Mouse (Mus musculus) thymus, adult 18-20 months (tissue): ENCODE data around the gene Wipf3.

Experiments used
- DNase-seq, 2 experiments: peaks; one replicate each; pipeline ENCODE4 v3.0.0; 2022; ENCODE audit warnings: mixed read lengths in 2 of 2

The Wipf3 gene

DNA sequence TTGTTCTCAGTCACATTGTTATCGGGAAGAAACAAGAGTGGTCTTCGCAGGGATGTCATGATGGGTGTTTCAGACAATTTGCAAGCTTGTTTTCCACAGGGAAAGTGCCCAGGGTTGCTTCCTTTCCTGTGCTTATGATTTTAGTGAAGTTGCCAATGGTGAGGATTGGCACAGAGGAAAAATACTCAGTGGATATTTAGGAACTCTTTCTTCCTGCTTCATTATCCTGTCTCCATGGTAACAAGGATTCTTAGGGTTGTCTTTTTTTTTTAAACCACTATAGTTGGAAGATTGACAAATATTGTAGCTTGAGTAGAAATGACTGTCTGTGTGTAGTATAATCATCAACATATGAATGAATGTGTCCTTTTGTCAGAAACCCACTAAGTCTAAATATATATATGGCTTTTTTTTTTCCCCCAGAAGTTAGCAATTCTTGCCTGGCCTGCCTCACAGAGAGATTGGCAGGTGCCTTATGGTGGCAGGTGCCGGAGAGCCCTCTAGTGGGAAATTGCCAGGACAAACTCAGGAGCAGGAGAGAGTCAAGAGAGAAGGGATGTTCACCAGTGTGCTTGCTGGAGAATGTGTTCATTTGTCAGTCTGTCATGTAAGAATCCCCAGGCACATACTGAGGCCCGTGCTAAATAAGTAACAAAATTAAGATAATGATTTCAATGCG, 49.4 kb downstream of the Wipf3 start:
- DNase-seq: no peak

DNA sequence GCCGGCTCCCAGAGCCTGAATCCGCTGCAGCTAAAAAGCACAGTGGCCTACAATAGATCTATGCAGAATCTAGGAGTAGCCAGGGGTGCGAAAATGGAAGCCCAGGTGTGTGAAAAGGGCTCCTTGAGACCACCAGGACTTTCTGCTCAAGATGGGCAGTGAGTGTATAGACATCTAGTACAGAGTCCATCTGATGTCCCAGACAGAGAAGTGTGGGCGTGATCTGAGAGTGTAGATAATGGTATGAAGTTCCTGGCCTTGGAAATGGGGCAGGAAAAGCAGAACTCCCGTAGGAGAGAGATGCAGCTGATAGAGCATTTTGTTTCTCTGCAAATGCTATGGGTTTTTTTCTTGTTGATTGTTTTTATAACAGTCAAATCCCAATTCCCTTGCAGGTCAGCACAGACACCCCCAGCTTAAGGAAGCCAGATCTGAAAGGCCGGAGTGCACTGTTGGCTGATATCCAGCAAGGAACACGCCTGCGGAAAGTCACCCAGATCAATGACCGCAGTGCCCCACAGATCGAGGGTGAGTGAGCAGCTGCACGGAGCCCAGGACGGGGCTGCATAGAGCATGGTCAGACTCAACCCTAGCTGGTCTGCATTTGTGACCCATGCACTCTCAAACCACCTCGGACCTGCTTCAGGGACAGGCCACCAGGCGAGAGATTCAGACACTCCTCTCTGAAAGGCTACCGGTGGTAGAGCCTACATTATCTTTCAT, 52.1 kb downstream of the Wipf3 start:
- DNase-seq: no peak

DNA sequence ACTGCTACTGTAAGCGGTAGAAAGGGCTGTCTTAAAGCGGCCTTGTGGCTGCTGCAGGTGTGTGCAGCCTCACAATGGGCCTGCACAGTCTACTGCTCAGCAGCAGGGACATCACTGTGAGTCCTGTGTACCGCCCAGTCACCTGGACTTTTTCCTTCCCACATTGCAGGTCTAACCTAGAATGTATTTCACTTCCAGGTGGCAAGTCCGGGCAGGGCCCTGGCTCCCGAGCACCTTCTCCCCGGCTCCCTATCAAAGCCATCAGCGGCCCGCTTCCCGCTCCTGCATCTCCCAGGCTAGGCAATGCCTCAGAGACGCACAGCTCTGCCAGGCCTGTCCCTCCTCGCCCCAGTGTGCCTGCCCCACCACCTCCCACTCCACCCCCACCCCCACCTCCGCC, 55.6 kb downstream of the Wipf3 start:
- no peak for DNase-seq

DNA sequence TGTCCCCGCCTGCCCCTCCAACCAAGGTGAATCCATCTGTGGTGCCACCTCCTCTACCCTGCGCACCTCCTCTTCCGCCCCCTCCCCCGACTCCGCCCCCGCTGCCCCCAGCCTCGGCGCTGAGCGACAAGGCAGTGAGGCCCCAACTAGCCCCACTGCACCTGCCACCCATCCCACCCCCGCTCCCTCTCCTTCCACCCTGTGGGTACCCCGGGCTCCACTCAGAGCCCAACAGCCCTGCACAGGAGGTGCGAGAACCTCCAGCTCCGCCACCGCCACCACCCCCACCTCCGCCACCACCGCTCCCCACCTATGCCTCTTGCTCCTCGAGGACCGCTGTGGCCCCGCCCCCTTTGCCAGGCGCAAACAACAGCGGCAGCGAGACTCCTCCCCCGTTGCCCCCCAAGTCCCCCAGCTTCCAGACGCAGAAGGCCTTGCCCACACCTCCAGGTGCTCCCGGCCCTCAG, 56.1 kb downstream of the Wipf3 start:
- peak; percentile 22 to 35 for DNase-seq

DNA sequence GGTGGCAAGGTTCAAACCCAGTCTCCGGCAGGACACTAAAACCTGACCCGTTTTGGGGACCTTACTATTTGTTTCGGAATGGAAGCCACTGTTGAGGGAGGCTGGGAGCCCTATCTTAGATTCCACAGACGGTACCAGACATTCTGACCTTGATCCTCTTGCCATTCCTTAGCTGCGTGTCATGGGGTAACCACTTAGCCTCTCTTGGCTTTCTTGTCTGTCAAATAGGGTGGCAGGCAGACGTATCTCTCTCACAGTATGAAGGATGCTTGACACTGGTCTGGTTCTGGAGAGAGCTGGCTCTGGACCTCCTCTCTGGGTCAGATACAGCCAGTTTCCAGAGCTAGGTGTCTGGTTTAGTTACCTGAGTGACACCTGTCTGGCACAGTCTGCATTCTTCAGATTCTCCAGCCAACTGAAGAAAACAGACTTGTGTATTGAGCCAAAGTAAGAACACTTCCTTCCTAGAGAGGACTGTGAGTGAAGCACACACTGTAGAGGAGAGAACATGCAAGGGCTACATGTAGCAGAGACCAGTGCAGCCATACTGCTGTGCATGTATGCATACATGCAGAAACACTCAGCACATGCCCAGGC, 56.7 kb downstream of the Wipf3 start:
- DNase-seq: no peak

DNA sequence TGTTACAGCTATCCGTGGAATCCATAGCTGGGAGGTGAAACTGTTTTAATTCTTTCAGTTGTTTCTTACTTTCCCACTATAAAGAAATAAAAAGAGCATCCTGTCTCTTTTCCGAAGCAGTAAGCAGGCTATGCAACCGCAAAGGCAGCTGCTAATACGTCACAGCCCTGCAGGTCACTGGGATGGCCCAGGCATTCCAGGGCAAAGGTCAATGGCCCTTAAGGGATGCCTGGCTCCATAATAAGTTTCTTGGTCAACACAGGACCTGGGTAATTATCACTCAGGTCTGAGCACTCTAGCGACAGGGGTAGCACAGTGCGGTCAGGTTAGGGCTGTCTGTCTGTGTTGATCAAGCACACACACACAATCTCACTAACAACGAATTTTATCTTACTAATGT, 61.7 kb downstream of the Wipf3 start:
- DNase-seq: no peak

DNA sequence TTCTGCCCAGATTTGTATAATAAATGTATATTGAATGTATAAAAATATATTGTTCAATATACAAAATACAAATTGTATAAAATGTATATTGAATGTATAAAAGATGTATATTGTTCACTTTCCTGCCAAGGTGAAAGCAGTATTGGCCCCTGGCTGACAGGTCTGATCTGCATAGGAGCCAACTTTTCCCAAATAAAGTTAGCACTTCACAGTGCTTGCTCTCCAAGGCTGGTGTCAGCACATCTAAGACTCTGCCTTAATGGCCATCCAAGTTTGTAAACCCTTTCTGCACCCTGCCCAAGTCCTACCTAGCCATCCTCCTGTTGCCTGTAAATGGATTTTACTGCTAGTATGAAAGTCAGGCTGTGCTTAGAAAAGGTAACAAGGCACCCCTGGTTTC, 64.7 kb downstream of the Wipf3 start:
- no peak for DNase-seq

DNA sequence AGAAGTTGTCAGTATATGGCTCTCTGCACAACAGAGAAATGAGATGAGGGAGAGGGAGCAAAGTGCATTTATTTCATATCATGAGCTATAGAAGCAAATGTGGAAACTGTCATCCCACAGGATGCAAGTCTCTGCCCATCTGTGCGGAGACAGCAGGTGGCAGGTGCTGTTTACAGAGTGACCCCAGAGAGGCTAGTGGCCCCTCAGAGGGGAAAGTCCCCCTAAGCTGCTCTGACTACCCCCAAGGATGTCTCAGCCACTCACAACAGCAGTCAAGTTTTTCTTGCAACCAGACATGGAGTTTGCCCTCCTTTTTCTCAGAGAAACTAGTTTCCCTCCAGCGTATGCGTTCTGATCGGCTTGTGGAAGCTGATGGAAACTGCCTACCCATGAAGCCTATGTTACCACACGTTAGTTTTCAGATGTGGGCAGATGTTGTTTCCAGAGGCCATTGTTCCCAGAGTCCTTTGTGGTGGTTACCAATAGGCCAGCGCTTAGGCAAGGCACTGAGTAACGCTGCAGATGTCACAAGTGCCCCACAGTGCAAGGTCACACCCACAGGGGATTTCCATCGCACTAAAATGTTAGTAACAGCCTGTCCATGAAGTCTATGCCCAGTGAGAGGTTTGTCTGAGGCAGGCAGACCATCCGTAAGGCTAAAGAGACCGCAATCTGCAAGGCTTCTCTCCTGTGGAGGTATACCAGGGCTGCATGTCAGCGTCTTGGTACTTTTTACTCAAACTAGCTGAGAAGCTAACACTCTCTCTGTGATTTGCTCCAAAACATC, 65.4 kb downstream of the Wipf3 start:
- no peak for DNase-seq

DNA sequence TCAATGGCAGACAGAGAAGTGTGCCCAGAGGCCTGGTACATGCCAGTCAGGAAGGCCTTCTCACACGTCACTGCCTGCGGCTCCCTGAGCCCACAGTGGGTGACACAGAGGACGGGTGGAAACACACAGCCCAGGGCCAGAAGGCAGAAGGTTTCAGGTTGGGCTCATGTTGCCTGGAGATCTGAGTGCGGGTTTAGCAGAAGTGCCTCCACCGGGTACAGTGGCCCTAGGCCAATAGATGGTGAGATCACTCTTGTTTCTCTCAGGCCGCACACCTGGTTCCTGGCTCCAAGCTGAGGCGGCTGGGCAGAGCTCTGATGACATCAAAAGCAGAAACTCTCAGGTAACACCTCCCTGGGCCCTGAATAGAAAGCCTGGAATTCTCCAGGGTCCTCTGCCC, 66.8 kb downstream of the Wipf3 start:
- no peak for DNase-seq

DNA sequence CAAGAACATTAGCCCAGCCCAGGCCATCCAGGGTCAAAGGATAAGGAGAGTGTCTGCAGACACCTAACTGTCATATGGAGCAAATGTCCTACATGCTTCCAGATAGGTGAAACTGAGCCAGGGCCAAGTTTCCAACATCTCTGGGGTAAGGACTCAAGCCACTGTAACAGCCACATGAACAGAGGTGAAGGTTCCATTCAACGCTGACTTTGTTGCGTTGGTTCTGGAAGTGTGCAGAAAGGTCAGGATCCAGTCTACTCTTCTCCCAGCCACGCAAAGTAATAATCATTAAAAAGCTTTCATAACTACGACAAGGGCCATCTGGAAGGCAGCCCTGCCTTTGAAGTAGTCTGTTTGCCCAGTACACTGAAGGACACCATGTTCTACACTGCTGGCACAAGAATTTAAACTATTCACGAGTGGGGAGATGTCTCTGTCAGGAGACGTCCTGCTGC, 73.3 kb downstream of the Wipf3 start:
- DNase-seq: no peak

DNA sequence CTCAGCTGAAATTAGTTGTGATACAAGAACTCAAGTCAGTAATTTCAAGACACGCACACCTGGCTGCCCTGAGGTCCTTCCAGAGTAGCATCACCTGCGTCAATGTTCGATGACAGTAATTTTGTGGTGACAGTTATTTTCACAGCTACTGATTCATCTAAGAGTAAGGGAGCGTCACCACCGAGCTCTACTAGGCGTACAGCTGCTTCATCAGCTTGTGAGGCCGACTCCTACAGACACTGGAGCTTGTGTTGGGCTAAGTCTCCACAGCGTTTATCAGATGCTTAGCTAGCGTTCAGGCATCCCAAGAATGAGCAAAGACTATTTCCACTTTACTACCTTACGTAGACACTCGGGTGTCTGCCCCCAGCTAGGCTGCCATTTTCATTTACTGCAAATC, 76.9 kb downstream of the Wipf3 start:
- DNase-seq: no peak

DNA sequence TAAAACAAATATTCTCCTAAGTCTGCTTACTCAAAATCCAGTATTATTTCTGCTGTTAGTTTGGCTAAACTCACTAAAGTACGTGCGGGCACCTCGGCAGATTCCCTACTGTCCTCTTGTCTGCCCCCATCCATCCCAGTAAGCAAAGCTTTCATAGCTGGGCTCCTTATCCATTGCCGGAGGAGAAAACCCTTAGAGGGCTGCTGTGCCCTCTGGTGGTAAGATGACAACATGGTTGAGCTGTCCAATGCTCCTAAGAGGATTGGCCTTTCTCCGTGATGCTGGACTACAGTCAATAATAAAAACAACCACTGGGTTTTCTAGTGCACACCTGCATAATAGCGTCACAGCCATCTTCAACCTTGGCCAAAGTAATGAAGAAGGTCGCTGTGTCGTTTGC, 77.6 kb downstream of the Wipf3 start:
- no peak for DNase-seq

DNA sequence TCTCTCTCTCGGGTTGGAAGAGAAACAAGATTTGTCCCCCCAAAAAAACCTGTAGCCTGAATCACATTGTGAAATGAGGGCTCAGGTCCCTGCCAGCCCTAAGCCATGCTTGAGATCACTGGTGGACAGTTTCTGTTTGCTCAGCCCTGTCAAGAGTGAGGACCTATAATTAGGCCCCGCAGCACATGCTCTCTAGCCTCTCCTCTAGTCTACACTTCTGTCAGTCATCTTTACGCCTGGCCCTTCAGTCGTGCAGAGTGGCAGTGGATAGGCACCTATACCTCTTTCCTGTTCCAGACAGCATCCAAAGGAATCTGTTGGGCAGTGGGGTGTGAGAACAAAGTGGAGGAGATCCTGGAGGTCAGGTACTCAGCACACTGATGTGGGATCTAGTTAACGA, 78.4 kb downstream of the Wipf3 start:
- DNase-seq: no peak

DNA sequence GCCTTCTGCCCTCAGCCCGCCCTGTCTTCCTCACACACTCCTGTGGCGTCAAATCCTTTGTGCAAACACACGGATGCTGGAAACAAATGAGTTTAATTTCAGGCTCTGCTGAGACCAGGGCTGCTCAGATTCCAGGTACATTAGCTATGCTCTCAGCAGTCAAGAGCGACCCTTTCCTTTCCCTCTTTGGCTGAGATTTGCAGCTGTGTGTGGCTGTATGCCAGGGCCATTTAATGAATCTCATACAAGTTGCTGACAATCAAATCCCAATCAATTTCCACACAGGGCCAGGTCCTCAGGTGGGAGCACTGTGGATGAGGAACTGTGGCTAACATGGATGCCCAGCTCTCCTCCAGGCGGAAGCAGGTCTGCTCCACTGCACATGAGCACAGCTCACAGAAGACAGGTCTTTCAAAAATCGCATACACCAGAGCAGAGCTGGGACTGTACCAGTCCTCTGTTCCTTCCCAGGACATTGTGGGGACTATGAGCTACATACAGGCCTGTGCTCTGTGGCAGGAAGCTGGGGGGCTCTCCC, 78.9 kb downstream of the Wipf3 start:
- no peak for DNase-seq

DNA sequence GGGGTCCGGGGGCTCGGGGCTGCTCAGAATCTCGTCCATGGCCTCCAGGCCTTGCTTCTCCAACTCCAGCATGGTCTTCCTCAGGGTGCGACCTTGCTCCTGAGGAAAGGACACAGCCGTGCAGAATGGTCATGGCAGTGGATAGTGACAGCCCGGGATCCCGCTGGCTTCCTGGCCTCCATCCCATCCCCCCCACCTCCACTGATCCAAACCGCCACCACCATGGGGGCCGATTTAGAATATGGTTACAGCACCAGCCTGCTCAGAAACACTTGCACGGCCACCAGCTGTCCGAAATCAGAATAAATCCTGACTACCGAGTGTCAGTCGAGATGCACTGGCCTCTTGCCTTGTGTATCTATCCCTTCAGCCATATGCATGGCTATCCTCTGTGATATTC, 79.9 kb downstream of the Wipf3 start:
- DNase-seq: no peak

DNA sequence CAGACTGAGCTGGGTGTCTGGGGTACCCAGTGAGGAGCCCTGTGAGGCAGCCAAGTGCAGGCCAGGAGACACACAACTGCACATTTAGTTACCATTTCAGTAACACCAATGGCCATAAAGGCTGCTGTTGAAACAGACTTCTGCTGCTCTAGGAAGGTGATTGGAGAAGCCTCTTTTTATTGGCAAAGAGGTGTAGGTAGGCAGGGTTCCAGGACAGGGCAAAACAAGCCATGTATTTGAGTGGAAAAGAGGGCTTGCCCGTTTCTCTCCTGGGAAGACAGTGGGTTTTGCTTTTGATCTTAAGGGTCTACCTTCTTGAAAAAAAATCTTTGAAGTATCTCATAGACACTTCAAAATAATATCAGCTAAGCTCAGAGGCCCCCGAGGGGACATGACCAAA, 82.9 kb downstream of the Wipf3 start:
- no peak for DNase-seq

DNA sequence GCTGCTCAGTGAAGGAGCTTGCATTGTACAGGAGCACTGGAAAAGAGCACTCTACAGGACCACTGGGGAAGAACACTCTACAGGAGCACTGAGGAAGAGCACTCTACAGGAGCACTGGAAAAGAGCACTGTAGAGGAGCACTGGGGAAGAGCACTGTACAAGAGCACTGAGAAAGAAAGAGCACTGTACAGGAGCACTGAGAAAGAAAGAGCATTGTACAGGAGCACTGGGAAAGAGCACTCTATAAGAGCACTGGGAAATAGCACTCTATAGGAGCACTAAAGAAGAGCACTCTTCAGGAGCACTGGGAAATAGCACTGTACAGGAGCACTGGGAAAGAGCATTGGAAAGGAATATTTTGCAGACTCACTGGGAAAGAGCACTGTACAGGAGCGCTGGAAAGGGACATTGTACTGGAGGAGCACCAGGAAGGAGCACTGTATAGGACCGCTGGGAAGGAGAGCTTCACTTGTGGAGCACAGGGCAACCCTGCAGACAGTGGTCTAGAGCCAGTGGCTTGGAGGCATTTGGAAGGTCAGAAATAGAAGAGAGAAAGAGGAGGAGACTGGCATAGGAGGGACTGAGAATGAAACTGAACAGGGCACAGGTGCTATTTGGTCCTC, 87.2 kb downstream of the Wipf3 start:
- no peak for DNase-seq

DNA sequence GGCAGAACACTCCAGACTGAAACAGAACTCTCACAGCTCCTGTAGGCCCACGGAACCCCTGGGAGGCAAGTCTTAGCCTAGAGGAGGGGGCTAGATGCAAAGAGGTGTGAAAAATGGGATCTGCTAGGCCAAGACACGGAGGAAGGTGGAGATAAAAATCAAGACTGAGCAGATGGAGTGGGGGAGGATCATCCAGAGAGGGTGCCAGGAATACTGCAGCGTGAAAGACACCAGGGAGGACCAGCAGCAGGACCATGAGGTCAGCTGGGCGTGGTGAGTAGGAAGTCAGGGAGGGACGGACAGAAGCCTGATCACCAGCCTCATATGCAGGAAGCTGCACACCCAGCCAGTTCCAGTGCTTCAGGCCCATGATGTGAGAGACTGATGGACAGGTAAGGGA, 89.4 kb downstream of the Wipf3 start:
- no peak for DNase-seq

DNA sequence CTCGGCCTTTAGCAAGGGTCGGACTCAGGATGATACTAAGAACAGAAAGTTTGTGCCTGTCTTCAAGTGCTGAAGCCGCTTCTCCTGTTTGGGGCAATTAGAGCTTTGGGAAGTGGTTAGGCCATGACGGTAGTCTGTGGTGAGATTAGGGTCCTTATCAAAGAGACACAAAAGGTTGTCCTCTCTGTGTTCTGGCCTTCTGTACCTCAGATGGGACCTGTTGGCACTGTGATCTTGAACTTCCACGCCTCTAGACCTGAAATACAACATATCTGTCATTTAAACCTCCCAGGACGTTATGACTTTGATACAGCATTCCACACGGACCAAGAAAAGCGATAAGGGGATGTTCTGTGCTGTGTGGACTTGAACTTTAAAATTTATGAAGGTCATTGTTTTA, 99.3 kb downstream of the Wipf3 start:
- DNase-seq: no peak

DNA sequence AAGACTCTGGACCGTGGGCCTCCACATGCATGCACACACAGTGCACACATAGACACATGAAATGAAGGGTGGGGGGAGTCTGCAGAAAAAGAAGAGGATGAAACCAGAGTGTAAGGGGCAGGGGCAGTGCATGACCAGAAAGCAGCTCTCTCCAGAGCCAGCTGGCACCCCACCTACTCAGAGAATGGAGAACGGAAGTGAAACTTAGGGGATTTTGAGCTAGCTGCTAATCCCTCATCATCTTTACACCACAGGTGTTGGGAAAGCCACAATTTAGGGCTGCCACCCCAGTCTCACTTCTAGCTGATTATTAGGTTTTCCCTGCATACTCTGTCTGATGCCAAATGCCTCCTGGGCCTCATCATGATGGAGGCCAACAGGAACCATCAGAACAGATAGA, 100.8 kb downstream of the Wipf3 start:
- DNase-seq: no peak

DNA sequence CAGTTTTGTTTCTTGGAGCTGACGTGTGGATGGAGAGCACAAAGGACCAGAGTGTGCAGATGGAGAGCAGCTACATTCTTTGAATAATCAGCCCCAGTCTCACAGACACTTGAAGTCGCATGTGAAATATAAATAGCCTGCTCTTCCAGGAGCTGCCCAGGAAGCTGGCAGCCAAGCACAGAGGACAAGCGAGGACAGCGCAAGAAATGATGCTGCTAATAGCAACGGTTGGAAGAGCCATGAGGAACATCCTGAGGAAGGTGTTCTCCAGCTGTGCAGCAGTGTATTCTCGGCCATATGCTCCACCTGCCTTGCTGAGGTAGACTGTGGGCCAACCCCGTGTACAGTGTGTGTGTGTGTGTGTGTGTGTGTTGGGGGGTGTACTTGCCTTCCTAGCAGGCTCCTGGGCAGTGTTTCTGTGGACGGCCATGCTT, 101.7 kb downstream of the Wipf3 start:
- no peak for DNase-seq

DNA sequence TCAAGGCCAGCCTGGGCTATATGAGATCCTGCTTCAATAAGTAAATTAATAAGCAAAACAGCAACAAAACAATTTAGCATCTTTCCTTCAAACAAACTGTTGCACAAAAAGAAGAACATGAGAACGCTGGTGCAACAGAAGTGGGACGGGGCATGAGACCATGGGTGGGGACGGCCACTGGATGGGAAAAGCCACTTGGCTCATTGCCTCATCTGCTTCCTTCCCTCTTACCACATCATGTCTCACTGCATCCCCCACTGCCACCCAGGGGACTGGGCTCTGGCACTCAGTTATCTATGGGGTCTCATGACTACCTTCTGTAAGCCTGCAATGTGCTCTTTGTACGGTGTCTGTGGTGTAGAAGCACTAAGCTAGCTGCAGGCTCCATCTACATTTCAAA, 106.1 kb downstream of the Wipf3 start:
- no peak for DNase-seq

DNA sequence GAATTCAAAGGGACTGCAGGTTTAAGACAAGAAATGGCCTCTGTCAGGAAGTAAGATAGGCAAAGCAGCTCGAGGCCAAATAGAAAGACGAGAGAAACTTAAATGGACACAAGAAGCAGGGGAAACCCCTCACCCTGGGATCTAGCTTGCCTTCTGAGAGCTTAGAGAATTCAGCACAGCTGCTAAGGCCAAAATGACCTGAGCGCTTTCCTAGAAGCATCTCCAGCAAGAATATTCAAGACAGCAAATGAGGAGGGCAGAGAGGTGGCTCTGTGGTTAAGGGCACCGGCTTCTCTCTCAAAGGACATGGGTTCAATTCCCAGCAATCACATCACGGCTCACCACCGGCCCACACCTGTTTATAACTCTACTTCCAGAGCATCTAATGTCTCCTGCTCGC, 107.7 kb downstream of the Wipf3 start:
- no peak for DNase-seq
